Mouse (Mus musculus) embryonic facial prominence, embryonic 14.5 days (tissue): ENCODE measurements at regions not wholly inside any gene's neighbourhood (a gene's known extent, or its start where the extent isn't known, plus 50 kb on each side); places are given as distances from the start of the nearest gene placed in this dataset.

Experiments
- ATAC-seq: fragments of 200-750 bp; cut with Nextera tagmentation; 2 replicates; pipeline ENCODE4 v1.8.0; 2017; ENCODE audit warnings: low read depth, moderate number of reproducible peaks, moderate TSS enrichment
- DNase-seq: peaks from one replicate; pipeline ENCODE4 v3.0.0-alpha.2; 2015; ENCODE audit warnings: low spot score
- H3K27ac ChIP-seq: fragments of 300-500 bp; sonication (generic); replicated peaks from 2 replicates; pipeline ENCODE4 v1.5.1; 2014; ENCODE audit warnings: low read depth, mild to moderate bottlenecking, low read length, moderate library complexity
- H3K27me3 ChIP-seq: fragments of 300-500 bp; sonication (generic); replicated peaks from 2 replicates; pipeline ENCODE4 v1.6.1; 2014; ENCODE audit warnings: low read length; ENCODE audit not compliant: control insufficient read depth, insufficient read depth
- H3K36me3 ChIP-seq: fragments of 300-500 bp; sonication (generic); 2 replicates; pipeline ENCODE4 v1.6.1; 2014; ENCODE audit warnings: low read length, mixed read lengths; ENCODE audit not compliant: control insufficient read depth, insufficient read depth
- H3K4me1 ChIP-seq: fragments of 300-500 bp; sonication (generic); 2 replicates; pipeline ENCODE4 v1.6.1; 2014; ENCODE audit warnings: antibody characterized with exemption, low read length; ENCODE audit not compliant: control insufficient read depth, insufficient read depth
- H3K4me2 ChIP-seq: fragments of 300-500 bp; sonication (generic); 2 replicates; pipeline ENCODE4 v1.6.1; 2014; ENCODE audit warnings: low read depth, mild to moderate bottlenecking, low read length, moderate library complexity, mixed read lengths
- H3K4me3 ChIP-seq: fragments of 300-500 bp; sonication (generic); 2 replicates; pipeline ENCODE4 v1.5.1; 2014; ENCODE audit warnings: low read depth, mild to moderate bottlenecking, low read length
- H3K9ac ChIP-seq: fragments of 300-500 bp; sonication (generic); 2 replicates; pipeline ENCODE4 v1.6.1; 2014; ENCODE audit warnings: low read depth, mild to moderate bottlenecking, low read length, moderate library complexity, mixed read lengths
- H3K9me3 ChIP-seq: fragments of 300-500 bp; sonication (generic); 2 replicates; pipeline ENCODE4 v1.6.1; 2016; ENCODE audit warnings: low read length; ENCODE audit not compliant: control insufficient read depth
- WGBS: fragments of 180-500 bp; shearing (Covaris S2); extraction: QIAGEN DNeasy Blood & Tissue Kit; methylation state at CpG from one replicate; pipeline ENCODE4 v1.1.7; 2014; 5-methylcytosine and 5-hydroxymethylcytosine counted together

DNA sequence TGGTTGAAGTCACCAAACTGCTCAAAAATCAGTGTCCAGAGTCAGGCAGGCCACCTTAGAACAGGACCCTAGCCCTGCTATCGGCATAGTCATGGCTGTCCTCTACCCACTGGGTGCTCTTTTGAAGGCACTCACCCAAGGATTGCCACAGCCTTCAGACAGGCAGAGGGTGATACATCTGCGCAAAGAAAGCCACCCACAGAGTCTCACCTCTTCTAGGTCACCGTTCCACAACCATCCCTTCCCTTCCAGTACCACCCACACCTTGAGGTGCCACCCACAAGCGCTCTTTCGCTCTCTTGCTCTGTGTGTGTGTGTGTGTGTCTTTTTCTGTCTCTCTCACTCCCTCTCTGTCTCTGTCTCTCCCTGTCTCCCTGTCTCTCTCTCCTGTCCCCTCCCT lies 176.5 kb upstream of the Lpp start:
- 92% methylated on average over 5 of the region's 5 CpGs for WGBS
- Histone ChIP-seq H3K9me3 (no peaks in the 10 kb centered on the region), H3K36me3 (no peaks in the 10 kb centered on the region), H3K4me3 (no peak overlapping the region), H3K27ac (no peak overlapping the region), H3K27me3 (no peaks in the 10 kb centered on the region), H3K4me2 (no peak overlapping the region), H3K4me1 (peaks cover 9% of the 10 kb centered on the region), H3K9ac (no peak overlapping the region)
- no peak for DNase-seq
- ATAC-seq = no peak

DNA sequence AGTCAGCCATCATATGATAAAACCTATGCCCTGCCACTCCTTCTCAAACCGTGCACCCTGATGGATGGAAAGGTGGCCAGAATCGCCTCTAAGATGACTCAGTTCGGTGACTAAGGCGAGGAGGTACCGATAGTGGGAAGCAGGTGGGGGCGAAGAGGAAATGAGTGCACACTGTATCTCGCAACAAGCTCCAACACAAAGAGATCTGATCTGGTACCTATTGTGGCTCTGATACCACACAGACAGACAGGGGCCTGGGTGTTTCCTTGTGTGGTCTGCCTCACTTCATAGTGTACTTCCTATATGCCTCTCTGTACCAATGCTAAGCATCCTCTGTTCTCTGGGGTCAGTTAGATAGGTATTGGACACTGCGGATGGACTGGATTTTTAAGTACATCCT lies 178.0 kb upstream of the Lpp start:
- Histone ChIP-seq H3K27ac (no peak overlapping the region), H3K4me1 (peaks cover 9% of the 10 kb centered on the region), H3K36me3 (no peaks in the 10 kb centered on the region), H3K4me3 (no peak overlapping the region), H3K9me3 (no peaks in the 10 kb centered on the region), H3K27me3 (no peaks in the 10 kb centered on the region), H3K9ac (no peak overlapping the region), H3K4me2 (no peak overlapping the region)
- WGBS = 91% methylated on average over 8 of the region's 8 CpGs
- ATAC-seq = no peak
- DNase-seq = no peak

DNA sequence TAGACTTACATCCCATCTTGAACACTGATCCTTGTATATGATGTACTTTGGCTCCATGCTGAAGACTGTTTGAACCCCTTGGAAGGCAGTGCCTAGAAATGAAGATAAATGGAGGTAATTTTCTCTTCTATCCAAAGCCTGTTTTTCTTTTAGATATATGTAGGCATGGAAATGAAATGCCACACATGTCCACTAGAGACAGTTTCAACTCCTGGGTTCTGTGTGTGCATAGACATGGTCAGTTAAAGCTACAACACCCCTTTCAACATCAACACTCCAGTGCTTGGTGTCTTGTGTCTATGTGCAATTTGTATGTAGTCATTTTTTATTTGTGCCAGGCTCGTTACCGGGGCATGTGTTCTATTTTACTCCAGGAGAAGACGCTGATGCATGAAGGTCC lies 179.7 kb upstream of the Lpp start:
- no peak overlapping the region for H3K4me2 ChIP-seq
- H3K4me3 ChIP-seq = no peak overlapping the region
- no peaks in the 10 kb centered on the region for H3K36me3 ChIP-seq
- H3K9me3 ChIP-seq = no peaks in the 10 kb centered on the region
- ATAC-seq (no peak), DNase-seq (no peak)
- H3K9ac ChIP-seq = no peak overlapping the region
- H3K27ac ChIP-seq = no peak overlapping the region
- WGBS = 95% methylated on average over 3 of the region's 3 CpGs
- H3K4me1 ChIP-seq = peaks cover 6% of the 10 kb centered on the region
- H3K27me3 ChIP-seq = no peaks in the 10 kb centered on the region

DNA sequence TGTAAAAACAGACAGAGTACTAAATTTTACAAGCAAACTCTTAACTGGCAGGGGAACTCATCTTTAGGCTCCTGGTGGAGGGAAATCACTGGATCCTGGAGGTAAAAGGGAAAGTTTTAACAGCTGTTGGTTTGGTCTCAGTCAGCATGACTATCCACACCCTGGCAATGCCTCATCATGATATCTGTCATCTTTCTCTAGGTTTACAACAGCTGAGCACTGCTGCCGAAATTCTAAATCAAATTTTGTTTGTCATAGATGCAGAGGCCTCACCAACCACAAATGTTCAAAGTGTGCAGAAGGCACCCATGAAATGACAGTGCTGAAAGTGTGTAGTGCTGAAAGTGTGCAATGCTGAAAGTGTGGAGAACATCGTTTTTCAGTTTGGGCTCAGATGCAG lies 180.6 kb upstream of the Lpp start:
- Histone ChIP-seq H3K9ac (no peak overlapping the region), H3K27ac (no peak overlapping the region), H3K27me3 (no peaks in the 10 kb centered on the region), H3K4me1 (no peaks in the 10 kb centered on the region), H3K4me2 (no peak overlapping the region), H3K9me3 (no peaks in the 10 kb centered on the region), H3K36me3 (no peaks in the 10 kb centered on the region), H3K4me3 (no peak overlapping the region)
- DNase-seq (no peak), ATAC-seq (no peak)
- WGBS = 66% methylated on average over 2 of the region's 2 CpGs

DNA sequence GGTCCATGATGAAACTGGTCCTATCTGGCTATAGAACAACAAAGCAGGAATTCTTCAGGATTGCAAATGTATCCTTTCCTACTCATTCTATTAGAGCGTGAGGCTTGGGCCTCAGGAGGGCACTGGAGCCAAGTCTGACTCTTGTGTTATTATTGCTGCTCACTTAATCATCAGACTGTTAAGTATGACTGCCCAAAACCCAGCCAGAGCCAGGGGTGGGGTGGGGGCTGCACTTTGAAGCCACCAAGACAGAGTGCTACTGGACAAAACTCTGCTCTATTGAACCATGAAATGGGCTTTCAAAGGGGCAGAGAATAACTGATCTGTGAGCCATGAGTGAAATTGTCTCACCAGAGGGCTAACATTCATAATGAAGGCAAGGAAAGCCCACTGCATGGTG lies 181.7 kb upstream of the Lpp start:
- ATAC-seq = no peak
- no peak for DNase-seq
- WGBS = 70% methylated on average over 1 of the region's 1 CpGs
- Histone ChIP-seq H3K36me3 (no peaks in the 10 kb centered on the region), H3K9ac (no peak overlapping the region), H3K4me3 (no peak overlapping the region), H3K9me3 (no peaks in the 10 kb centered on the region), H3K27me3 (no peaks in the 10 kb centered on the region), H3K4me2 (no peak overlapping the region), H3K27ac (no peak overlapping the region), H3K4me1 (no peaks in the 10 kb centered on the region; the same call in 1 of the 2 replicates)

DNA sequence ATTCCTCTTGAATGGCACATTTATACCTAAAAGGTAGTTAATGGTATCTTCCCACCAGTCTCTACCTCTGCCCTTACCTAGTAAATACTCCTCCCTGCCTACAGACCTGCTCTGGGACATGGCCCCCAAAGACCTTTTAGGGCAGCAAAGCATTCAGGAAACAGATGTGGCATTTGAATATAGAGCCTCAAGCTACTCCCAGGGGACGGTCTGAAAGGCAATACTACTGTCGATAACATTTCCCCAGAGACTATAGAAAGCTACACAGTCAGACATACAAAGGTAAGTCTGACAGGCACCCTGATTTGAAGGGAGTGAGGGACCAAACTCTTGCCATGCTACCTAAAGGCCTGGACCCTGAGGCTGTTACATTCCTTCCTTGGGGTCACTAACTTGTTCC lies 184.4 kb upstream of the Lpp start:
- DNase-seq = no peak
- Histone ChIP-seq H3K4me2 (no peak overlapping the region), H3K4me3 (no peak overlapping the region), H3K4me1 (peaks cover 3% of the 10 kb centered on the region; the same call in 1 of the 2 replicates), H3K27ac (no peak overlapping the region), H3K27me3 (no peaks in the 10 kb centered on the region), H3K9me3 (no peaks in the 10 kb centered on the region), H3K36me3 (no peaks in the 10 kb centered on the region), H3K9ac (no peak overlapping the region)
- WGBS = 62% methylated on average over 2 of the region's 2 CpGs
- no peak for ATAC-seq

DNA sequence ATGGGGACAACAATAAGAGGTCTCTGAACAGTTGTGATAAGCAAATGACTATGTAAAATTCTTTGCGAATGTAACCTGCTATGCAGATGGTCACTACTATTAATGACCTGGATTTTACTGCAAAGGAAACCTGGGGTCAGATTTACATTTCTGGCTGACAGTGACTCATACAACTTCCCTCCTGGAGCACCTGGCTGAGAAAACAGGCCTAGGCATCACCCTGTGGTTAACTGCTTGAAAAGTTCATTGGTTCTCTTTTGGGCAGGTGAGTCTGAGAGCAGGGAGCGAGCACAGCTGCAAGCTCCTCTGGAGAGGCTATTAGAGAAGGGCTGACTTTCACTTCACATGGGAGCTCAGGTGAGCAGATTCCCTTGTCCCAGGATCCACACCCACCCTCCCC lies 185.2 kb upstream of the Lpp start:
- H3K4me1 ChIP-seq = peaks cover 3% of the 10 kb centered on the region; the same call in 1 of the 2 replicates
- H3K36me3 ChIP-seq = no peaks in the 10 kb centered on the region
- H3K4me3 ChIP-seq = no peak overlapping the region
- H3K27ac ChIP-seq = no peak overlapping the region
- no peaks in the 10 kb centered on the region for H3K27me3 ChIP-seq
- DNase-seq (no peak), ATAC-seq (no peak)
- H3K9ac ChIP-seq = no peak overlapping the region
- no peak overlapping the region for H3K4me2 ChIP-seq
- no peaks in the 10 kb centered on the region for H3K9me3 ChIP-seq
- 90% methylated on average over 2 of the region's 2 CpGs for WGBS

DNA sequence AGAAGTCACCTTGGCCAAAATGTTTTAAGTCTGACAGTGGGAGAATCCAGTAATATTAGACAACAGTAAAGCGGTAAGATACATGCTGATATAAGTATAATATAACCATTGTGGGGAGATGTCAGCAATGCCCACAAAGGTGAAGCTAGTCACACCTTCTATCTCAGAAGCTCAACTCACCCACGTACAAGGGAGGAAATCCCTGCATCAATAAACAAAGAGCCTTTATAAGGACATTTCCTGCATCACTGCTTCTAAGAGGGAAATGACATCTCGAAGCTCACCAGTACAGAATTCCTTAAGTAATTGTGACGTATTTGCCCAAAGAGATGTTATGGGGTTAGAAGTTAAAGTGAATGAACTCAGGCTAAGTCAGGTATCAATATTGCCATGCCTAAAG lies 186.3 kb upstream of the Lpp start:
- Histone ChIP-seq H3K4me1 (peaks cover 3% of the 10 kb centered on the region; the same call in 1 of the 2 replicates), H3K9me3 (no peaks in the 10 kb centered on the region), H3K4me2 (no peak overlapping the region), H3K4me3 (no peak overlapping the region), H3K9ac (no peak overlapping the region), H3K27ac (no peak overlapping the region), H3K36me3 (no peaks in the 10 kb centered on the region), H3K27me3 (no peaks in the 10 kb centered on the region)
- DNase-seq (no peak), ATAC-seq (no peak)
- 51% methylated on average over 4 of the region's 4 CpGs for WGBS

DNA sequence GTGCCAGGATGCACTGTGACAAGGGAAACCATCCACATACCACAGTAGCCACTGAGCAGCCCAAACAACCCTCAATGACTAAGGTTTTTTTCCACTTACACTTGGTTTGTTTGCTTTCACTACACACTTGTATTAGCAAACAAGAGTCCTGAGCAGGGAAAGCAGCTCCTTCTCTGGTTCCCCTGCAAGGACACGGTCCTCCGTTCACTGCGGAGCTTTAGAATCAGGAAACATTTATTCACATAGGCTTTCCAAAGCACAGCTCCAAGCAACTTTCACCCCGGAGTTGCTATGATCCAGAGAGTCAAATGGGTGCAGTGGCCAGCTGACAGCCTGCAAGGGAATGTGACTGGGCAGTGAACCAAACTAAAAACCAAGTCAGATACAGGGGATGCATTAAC lies 186.8 kb upstream of the Lpp start:
- WGBS = 61% methylated on average over 4 of the region's 4 CpGs

More for the DNA sequence above, 186.8 kb upstream of the Lpp start:
- Histone ChIP-seq H3K4me2 (no peak overlapping the region), H3K4me1 (peaks cover 3% of the 10 kb centered on the region; the same call in 1 of the 2 replicates), H3K36me3 (no peaks in the 10 kb centered on the region), H3K27me3 (no peaks in the 10 kb centered on the region), H3K4me3 (no peak overlapping the region), H3K9me3 (no peaks in the 10 kb centered on the region), H3K27ac (no peak overlapping the region), H3K9ac (no peak overlapping the region)
- DNase-seq (no peak), ATAC-seq (no peak)
